Mouse (Mus musculus): ENCODE measurements around the gene Ovca2.
"Not testable (repeated sequence)": the region's sequence is repeated elsewhere in the genome, so short reads cannot be mapped to it uniquely, and the experiment has no call there.

Gene Ovca2

GRCm38 (mm10) chr11:75194850-75195461 lies 16.3 kb upstream of the Ovca2 start:
- DNase-seq: peak; percentile 87

- DNase-seq: peak; percentile 69
Observed at GRCm38 (mm10) chr11:75194121-75194849, 15.7 kb upstream of the Ovca2 start.

- DNase-seq: peak; percentile 85
Observed at GRCm38 (mm10) chr11:75193256-75194071, 14.8 kb upstream of the Ovca2 start, which contains the start of gene Rtn4rl1. Rtn4rl1 (plus strand) TSS chr11:75193783.

GRCm38 (mm10) chr11:75192336-75193214 lies 13.9 kb upstream of the Ovca2 start:
- DNase-seq: peak; percentile 89

GRCm38 (mm10) chr11:75191841-75192240 lies 13.2 kb upstream of the Ovca2 start:
- peak; percentile 64 for DNase-seq

- peak; percentile 49 for DNase-seq
Observed at GRCm38 (mm10) chr11:75190905-75191441, 12.3 kb upstream of the Ovca2 start, which contains the start of gene Dph1. Dph1 (minus strand) TSS chr11:75191241.

- DNase-seq: peak; percentile 84
Observed at GRCm38 (mm10) chr11:75190371-75190724, 11.7 kb upstream of the Ovca2 start.

GRCm38 (mm10) chr11:75189713-75190370 lies 11.2 kb upstream of the Ovca2 start:
- peak; percentile 44 for DNase-seq

- no peak for DNase-seq
Observed at GRCm38 (mm10) chr11:75184986-75185385, 6.4 kb upstream of the Ovca2 start.

- DNase-seq: no peak
Observed at GRCm38 (mm10) chr11:75184573-75184972, 5.9 kb upstream of the Ovca2 start.

- DNase-seq: no peak
Observed at GRCm38 (mm10) chr11:75183917-75184570, 5.4 kb upstream of the Ovca2 start.

- peak; percentile 39 for DNase-seq
Observed at GRCm38 (mm10) chr11:75178011-75178410, 624 bp downstream of the Ovca2 start.

GRCm38 (mm10) chr11:75174574-75174973 lies 4.1 kb downstream of the Ovca2 start:
- not testable (repeated sequence) for DNase-seq

- no peak for DNase-seq
Observed at GRCm38 (mm10) chr11:75173799-75174165, 4.9 kb downstream of the Ovca2 start.

- DNase-seq: peak; percentile 87
Observed at GRCm38 (mm10) chr11:75173095-75173798, 5.4 kb downstream of the Ovca2 start.

GRCm38 (mm10) chr11:75172151-75173094 lies 6.2 kb downstream of the Ovca2 start:
- peak; percentile 71 for DNase-seq

- peak; percentile 63 for DNase-seq
Observed at GRCm38 (mm10) chr11:75171186-75171865, 7.3 kb downstream of the Ovca2 start.

GRCm38 (mm10) chr11:75170136-75170751 lies 8.4 kb downstream of the Ovca2 start:
- peak; percentile 93 for DNase-seq

Measured in cerebellum, adult 11-12 months (tissue).